Mouse (Mus musculus): Measurements from ENCODE around the gene Atp5s.

Atp5s gene

GRCm38 (mm10) chr12:69724711-69725460 lies at the start of gene Atp5s, which contains the start of gene L2hgdh:
Gene Atp5s, plus strand, starts transcription at chr12:69724950.
Gene L2hgdh, minus strand, starts transcription at chr12:69724873.
- DNase-seq (ENCODE audit: low spot score in 2 of 2), result peak; percentile 93 to 94

DNA sequence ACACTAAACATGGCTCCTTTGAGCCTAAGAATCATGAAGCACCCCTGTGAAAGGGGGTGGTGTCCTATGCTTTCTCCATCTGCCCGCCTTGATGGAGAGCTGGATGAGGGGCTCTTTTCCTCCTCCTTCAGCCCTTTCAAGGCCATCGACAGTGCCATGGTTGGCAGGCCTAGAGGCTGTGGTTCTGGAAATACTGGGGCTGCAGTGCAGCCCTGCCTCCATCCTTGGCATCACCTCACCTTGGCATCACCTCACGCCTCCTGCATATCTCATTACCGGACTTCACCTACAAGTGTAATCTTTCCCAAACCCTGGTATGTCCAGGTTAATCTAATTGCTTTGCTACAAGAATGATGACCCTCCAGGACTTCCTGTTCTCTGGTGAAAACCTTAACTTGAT lies 48.6 kb upstream of the Atp5s start:
- no peak for DNase-seq (ENCODE audit: low spot score in 2 of 2)

GRCm38 (mm10) chr12:69680635-69681565 lies 43.9 kb upstream of the Atp5s start:
- no peak for DNase-seq (ENCODE audit: low spot score in 2 of 2)

GRCm38 (mm10) chr12:69681566-69682061 lies 43.1 kb upstream of the Atp5s start, which contains the start of gene Sos2:
Gene Sos2, minus strand, starts transcription at chr12:69681852.
- DNase-seq (ENCODE audit: low spot score in 2 of 2), result peak in 1 of 2 experiments; percentile 20

DNA sequence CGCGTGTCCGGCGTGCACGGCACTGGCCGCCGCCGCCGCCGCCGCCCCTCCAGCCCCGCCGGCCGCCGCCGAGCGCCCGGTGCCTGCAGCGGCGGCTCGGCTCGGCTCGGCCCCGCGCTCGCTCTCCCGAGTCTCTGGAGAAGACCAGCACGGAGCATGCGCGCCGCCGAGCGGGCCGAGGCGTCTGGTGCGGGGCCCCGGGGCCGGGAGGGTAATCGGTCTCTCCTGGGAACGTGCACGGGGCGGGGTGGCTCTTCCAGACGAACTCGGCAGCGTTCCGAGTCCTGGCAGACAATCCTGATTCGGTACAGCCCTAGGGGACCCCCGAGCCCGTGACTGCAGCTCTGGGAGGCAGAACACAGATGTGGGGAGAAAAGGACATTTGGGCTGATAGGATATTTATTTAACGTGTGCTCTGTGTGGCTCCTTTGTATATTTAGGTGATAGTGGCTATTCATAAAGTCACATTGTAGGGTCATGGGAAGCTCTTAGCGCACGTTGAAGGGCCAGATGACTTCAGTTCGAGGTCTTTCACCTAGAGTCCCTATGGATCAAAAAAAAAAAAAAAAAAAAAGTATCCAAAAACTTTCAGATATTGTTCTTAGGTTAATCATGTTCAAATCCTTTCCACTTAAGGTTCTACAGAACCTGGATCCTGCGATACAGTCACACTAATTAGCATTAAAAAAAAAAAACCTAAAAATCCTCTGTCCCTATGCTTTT lies 42.5 kb upstream of the Atp5s start:
- peak; percentile 58 to 62 for DNase-seq (ENCODE audit: low spot score in 2 of 2)

- DNase-seq (ENCODE audit: low spot score in 2 of 2), result no peak
These were observed 41.8 kb upstream of the Atp5s start for GRCm38 (mm10) chr12:69682788-69683419.

DNA sequence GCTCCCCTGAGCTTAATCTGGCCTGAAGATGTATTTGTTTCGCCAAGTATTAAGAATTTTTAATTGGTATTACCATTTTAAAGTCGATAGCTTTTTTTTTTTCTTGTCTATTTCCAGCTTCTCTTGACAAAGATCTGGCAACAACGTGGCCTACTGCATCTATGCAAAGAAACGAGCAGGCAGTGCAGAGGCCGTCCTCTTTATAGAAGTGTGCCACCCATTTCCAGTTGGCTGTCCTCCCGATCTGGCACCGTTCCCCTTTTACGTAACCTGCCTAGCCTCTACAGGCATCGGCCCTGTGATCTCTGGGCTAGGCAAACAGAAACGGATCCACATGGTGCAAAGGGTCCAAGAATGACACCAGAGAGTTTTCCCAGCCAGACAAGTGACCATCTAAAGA lies 41.2 kb upstream of the Atp5s start:
- peak; percentile 24 to 53 for DNase-seq (ENCODE audit: low spot score in 2 of 2)

DNA sequence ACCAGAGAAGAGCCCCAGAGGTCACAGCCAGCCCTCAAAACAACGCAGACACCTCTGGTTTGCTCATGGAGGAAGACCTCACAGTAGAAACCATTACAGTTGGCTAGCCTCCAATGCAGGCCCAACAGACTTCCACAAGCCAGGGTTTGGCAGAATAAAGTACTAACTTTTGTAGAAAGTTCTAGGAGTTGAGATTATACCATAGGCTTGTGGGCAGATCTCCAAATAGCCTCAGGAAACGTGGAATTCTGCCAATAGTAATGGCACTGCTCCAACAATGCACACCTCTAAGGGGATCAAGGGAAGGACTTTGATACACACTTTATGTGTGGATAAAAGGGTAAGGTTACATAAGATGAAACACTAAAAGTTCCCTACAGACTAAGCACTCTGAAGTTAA lies 36.4 kb upstream of the Atp5s start:
- DNase-seq (ENCODE audit: low spot score in 2 of 2), result no peak

DNA sequence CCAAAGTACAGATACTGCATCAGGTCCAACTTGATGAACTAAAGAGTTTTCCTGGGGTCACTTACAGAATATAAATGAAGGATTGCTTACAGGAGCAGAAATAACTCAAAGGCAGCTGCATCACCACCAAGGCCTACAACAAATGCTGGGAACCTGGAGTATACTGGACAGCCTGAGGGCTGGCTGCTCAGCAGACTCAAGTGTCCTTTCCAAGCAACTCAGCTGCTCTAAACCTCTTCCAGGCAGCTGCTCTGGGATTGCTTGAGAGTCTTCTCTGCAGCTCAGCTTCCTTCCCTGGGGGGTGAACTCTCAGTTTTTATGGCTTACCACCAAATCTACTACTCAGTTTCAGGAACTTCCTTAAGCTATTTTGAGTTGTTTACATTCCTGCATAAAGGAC lies 35.7 kb upstream of the Atp5s start:
- DNase-seq (ENCODE audit: low spot score in 2 of 2), result no peak

- no peak for DNase-seq (ENCODE audit: low spot score in 2 of 2)
These were observed 34.0 kb upstream of the Atp5s start for GRCm38 (mm10) chr12:69690714-69691113.

GRCm38 (mm10) chr12:69693471-69693870 lies 31.3 kb upstream of the Atp5s start:
- DNase-seq (ENCODE audit: low spot score in 2 of 2), result no peak

DNA sequence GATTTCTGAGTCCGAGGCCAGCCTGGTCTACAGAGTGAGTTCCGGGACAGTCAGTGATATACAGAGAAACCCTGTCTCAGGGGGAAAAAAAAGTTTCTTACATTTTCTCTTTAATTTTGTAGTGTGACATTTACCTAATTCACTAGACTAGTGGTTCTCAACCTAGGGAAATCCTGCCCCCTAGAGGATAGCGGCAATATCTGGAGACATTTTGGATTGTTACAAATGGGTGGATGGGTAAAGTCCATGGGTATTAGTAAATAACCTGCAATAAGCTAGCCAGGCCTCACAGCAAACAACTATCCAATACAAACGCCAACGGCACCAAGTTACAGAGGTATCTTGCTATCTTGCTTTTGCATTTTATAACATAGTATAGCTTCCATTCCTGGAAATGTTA lies 28.0 kb upstream of the Atp5s start:
- DNase-seq (ENCODE audit: low spot score in 2 of 2), result no peak

GRCm38 (mm10) chr12:69698352-69698751 lies 26.4 kb upstream of the Atp5s start:
- no peak for DNase-seq (ENCODE audit: low spot score in 2 of 2)

GRCm38 (mm10) chr12:69704799-69705458 lies 19.8 kb upstream of the Atp5s start:
- no peak for DNase-seq (ENCODE audit: low spot score in 2 of 2)

DNA sequence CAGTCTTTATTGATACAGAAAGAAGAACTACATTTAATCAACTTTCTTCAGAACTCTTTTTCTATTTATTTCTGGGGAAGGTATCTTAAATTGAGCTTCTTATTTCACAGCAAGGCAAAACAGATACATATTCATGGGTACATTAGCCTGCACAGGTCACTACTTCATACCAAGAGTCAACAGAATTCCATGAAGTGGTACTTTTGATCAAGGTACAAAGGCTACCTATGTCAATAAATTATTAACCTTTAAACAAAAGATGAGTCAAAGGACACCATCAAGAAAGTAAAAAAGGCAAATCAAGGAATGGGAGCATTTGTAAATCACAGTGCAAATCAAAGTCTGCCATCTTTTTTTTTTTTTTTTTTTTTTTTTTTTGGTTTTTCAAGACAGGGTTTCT lies 11.1 kb upstream of the Atp5s start:
- no peak for DNase-seq (ENCODE audit: low spot score in 2 of 2)

DNA sequence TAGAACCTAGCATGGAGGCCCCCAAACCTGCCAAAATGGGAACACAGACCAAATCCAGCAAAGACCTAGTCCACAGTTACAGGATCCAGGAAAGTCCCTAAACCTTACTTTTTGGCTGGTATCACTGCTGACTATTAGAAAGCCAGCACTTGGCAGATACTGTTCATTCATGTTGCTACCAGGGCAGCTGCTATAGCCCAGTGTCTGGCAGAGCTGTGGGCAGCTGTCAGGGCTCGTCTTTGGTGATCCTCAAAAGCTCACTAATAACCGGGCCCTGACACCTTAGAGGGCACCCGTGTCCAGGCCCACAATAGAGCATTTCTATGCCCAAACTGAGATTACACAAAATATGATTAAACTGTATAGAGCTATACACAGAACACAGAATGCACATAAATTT lies 1.9 kb upstream of the Atp5s start:
- DNase-seq (ENCODE audit: low spot score in 2 of 2), result no peak

DNA sequence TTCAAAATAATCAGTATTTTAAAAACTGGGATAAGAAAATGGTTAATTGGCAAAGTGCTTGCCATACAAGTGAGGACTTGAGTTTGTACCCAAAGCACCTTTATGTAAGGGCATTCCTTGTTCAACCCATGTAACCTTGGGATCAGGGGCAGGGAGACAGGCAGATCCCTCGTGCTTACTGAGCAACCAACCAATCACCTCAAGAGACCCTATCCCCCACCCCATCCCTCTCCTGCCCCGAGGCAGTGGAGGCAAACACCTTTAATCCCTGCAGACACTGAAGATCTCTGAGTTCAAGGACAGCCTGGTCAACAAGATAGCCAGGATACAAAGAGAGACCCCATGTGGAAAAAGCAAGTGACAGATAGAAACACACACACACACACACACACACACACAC lies 1.4 kb upstream of the Atp5s start:
- no peak for DNase-seq (ENCODE audit: low spot score in 2 of 2)

DNA sequence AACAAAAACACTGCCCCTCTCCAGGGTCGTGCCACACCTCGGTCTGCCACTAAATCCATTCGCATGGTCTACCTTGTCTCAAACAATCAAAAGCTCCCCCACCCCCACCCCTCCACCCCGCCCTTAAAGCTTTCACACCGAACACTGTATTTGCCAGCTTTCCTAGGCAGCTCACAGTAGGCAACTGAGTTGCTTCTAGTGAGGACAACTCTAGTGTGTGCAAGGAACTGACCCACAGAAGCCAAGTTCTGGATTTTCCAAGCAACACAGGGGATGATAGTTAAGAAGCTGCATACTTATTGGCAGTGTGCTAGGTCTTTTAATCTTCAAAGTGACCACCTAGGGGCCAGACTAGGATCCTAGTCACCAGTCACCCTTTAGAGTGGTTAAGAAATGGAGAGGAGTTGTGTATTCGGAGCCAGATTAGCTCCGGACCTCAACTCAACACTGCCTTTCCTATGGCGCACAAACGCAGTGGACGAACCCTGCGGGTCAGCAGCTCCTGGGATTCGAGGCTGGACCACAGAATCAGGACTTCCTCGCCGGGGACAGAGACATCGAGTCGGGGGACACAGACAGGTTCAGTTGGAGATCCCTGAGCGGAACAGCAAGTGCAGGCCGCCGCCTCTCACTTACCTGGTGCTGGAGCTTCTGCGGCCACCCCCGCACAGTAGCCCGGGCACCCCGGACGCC lies 586 bp upstream of the Atp5s start:
- no peak for DNase-seq (ENCODE audit: low spot score in 2 of 2)

- no peak for DNase-seq (ENCODE audit: low spot score in 2 of 2)
These were observed 4.5 kb downstream of the Atp5s start for GRCm38 (mm10) chr12:69729246-69729645.

DNA sequence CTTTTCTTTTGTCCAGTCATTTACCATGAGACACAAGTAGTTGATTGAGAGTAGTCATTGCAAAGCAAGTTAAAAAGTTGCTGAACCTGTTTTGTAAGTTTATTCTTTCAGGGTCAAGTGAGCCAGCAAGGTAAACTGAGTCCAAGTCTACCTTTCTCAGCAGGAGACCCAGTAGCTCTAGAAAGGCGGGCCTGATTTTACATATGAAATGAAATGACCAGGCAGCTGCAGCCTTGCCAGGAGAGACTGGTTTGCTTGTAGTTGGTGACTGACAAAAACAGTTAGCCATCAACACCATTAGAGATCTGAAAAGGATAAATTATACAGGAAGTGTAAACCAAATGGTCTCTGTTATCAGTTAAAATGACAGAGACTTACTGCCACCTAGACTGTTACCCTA lies 5.6 kb downstream of the Atp5s start:
- no peak for DNase-seq (ENCODE audit: low spot score in 2 of 2)
